Mouse (Mus musculus): ENCODE measurements around the gene Gm49383. TPM values are rescaled to one million over a fixed set of nuclear protein-coding genes. Genes with fewer than 3 reads are reported as not detected.

The Gm49383 gene
- polyA plus RNA-seq, 1 experiment from 2014 or later: 20.0 TPM

DNA sequence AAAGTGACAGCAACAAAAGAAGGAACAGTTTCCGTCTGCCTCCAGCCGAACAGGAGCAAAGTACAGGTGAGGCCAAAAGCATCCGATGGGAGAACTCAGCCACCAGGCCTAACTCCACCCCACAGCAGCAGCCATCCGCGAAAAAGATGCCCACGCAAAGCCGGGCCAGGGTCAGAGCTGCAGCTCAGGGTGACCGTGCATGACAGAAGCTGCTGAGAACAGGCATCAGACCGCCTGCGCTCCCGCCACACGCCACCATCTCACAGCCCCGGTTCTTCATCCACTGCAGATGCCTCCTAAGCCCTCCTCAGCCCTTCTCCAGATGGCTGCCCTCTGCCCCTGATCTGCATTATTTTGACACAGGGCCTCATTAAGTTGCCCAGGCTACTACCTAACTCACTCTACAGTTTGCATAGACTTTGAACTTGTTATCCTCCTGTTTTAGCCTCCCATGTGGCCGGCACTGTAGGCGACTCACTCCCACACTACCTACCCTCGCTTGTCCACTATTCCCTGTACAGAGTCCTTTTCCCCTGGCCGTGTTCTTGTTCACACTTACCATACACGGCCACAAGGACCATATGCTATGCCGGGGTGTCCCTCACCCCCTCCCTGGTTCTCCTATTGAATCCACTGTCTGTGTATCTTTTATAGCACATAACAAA lies 23.8 kb upstream of the Gm49383 start:
- Histone ChIP-seq H3K9ac (replicated peaks; ENCODE audit: low read depth, low read length) (no peak overlapping the region), H3K27ac (ENCODE audit: low read length) (no peak overlapping the region), H3K36me3 (ENCODE audit: control insufficient read depth, insufficient read depth) (no peaks in the 10 kb centered on the region), H3K4me3 (replicated peaks; ENCODE audit: low read length) (no peak overlapping the region), H3K9me3 (ENCODE audit: control insufficient read depth, low read length) (no peaks in the 10 kb centered on the region), H3K4me2 (ENCODE audit: low read length) (no peak overlapping the region), H3K27me3 (replicated peaks; ENCODE audit: control insufficient read depth, insufficient read depth, low read length) (no peaks in the 10 kb centered on the region), H3K4me1 (replicated peaks; ENCODE audit: control insufficient read depth, insufficient read depth, low read length) (peaks cover 1% of the 10 kb centered on the region)
- ATAC-seq: no peak
- 92% methylated on average over 19 of the region's 19 CpGs for WGBS

GRCm38 (mm10) chr12:69216587-69216986 lies 19.7 kb upstream of the Gm49383 start:
- Histone ChIP-seq H3K27me3 (replicated peaks; ENCODE audit: control insufficient read depth, insufficient read depth, low read length) (no peaks in the 10 kb centered on the region), H3K4me3 (replicated peaks; ENCODE audit: low read length) (no peak overlapping the region), H3K9me3 (ENCODE audit: control insufficient read depth, low read length) (no peaks in the 10 kb centered on the region), H3K4me1 (replicated peaks; ENCODE audit: control insufficient read depth, insufficient read depth, low read length) (peaks cover 7% of the 10 kb centered on the region), H3K4me2 (ENCODE audit: low read length) (no peak overlapping the region), H3K27ac (ENCODE audit: low read length) (no peak overlapping the region), H3K9ac (replicated peaks; ENCODE audit: low read depth, low read length) (no peak overlapping the region), H3K36me3 (ENCODE audit: control insufficient read depth, insufficient read depth) (no peaks in the 10 kb centered on the region)
- ATAC-seq: no peak
- WGBS: 91% methylated on average over 7 of the region's 7 CpGs

DNA sequence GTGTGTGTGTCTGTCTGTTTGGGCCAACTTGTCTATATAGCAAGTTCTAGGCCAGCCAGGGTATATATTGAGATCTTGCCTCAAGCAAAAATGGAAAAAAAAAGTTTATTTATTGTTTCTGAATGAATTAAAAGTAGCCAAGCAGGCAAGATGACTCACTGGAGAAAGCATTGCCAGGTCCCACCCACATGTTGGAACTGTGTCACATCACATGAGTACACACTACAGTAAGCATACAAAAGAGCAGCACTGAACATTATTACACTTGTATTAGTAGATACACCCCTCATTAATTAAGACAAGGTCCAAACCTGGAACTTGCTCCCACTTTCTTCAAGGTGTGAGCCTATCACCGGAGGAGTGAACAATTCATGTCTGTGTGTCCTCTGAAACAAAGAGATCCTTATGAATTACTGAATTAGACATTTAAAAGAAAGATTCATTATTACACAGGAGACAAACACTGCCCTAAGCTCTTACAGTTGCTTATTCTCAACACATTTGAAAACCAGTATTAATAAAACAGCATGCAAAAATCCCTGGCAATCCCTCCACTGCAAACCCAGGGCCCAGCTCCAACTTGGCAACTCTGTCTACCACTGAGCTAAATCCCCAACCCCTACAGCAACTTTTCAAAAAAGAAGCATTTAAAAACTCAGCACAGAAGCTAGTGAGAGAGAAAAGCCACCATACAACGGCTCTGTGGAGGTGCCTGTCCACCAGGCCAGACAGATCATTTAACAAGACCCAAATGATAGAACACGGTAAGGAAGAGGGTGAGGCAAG lies 18.3 kb upstream of the Gm49383 start:
- peak; percentile 60 for ATAC-seq

DNA sequence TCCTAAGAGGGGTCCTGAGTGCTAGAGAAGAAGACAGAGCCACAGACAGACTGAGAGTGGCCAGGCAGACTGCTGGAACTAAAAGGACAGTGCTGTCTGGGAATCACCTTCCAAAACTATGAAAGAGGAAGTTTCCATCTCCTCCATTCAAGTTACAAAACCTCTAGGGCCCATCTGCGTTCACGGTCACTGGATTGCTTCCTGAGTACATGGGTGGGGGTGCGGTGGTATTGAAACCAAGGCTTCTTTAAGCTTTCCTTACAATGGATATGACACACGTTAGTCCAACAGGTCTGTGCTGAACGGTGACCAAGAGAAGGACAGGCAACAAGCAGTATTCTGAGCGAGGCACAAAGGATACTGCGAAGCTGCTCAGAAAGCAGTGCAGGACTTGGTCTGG lies 17.5 kb upstream of the Gm49383 start:
- H3K27me3 ChIP-seq (replicated peaks; ENCODE audit: control insufficient read depth, insufficient read depth, low read length): no peaks in the 10 kb centered on the region

More for the DNA sequence above, 18.3 kb upstream of the Gm49383 start:
- Histone ChIP-seq H3K4me3 (replicated peaks; ENCODE audit: low read length) (no peak overlapping the region), H3K4me1 (replicated peaks; ENCODE audit: control insufficient read depth, insufficient read depth, low read length) (peaks cover 7% of the 10 kb centered on the region), H3K9ac (replicated peaks; ENCODE audit: low read depth, low read length) (no peak overlapping the region), H3K9me3 (ENCODE audit: control insufficient read depth, low read length) (no peaks in the 10 kb centered on the region), H3K4me2 (ENCODE audit: low read length) (no peak overlapping the region), H3K27me3 (replicated peaks; ENCODE audit: control insufficient read depth, insufficient read depth, low read length) (no peaks in the 10 kb centered on the region), H3K36me3 (ENCODE audit: control insufficient read depth, insufficient read depth) (no peaks in the 10 kb centered on the region), H3K27ac (ENCODE audit: low read length) (no peak overlapping the region)
- 61% methylated on average over 3 of the region's 3 CpGs for WGBS

GRCm38 (mm10) chr12:69213186-69213777 lies 16.4 kb upstream of the Gm49383 start:
- no peak overlapping the region for H3K9ac ChIP-seq (replicated peaks; ENCODE audit: low read depth, low read length)
- H3K9me3 ChIP-seq (ENCODE audit: control insufficient read depth, low read length): no peaks in the 10 kb centered on the region
- H3K4me3 ChIP-seq (replicated peaks; ENCODE audit: low read length): no peak overlapping the region
- H3K27ac ChIP-seq (ENCODE audit: low read length): no peak overlapping the region
- no peak overlapping the region for H3K4me2 ChIP-seq (ENCODE audit: low read length)
- no peak for ATAC-seq
- peaks cover 7% of the 10 kb centered on the region for H3K4me1 ChIP-seq (replicated peaks; ENCODE audit: control insufficient read depth, insufficient read depth, low read length)
- H3K27me3 ChIP-seq (replicated peaks; ENCODE audit: control insufficient read depth, insufficient read depth, low read length): no peaks in the 10 kb centered on the region
- H3K36me3 ChIP-seq (ENCODE audit: control insufficient read depth, insufficient read depth): no peaks in the 10 kb centered on the region
- 97% methylated on average over 13 of the region's 13 CpGs for WGBS

More for the DNA sequence above, 17.5 kb upstream of the Gm49383 start:
- Histone ChIP-seq H3K27ac (ENCODE audit: low read length) (no peak overlapping the region), H3K9me3 (ENCODE audit: control insufficient read depth, low read length) (no peaks in the 10 kb centered on the region), H3K4me1 (replicated peaks; ENCODE audit: control insufficient read depth, insufficient read depth, low read length) (peaks cover 7% of the 10 kb centered on the region), H3K36me3 (ENCODE audit: control insufficient read depth, insufficient read depth) (no peaks in the 10 kb centered on the region), H3K4me2 (ENCODE audit: low read length) (no peak overlapping the region), H3K4me3 (replicated peaks; ENCODE audit: low read length) (no peak overlapping the region), H3K9ac (replicated peaks; ENCODE audit: low read depth, low read length) (no peak overlapping the region)
- 94% methylated on average over 7 of the region's 7 CpGs for WGBS
- ATAC-seq: no peak; the same call in 1 of the 2 replicates

DNA sequence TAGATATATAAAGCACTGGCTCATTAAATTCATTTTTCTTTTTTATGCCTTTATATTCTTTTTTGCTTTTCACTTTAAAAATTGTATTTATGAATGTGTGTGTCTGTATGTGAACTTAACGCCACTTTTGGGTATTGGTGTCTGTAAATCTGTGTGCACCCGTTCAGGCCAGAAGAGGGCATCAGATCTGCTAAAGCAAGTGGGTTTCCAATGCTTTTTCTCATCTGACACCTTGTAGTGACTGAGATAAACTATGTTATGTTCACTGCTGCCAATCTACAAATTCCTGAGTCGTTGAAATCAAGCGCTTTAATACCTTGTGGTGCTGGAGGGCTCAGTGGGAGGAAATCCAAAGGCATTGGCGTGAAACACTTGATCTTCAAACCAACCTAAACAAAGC lies 14.2 kb upstream of the Gm49383 start:
- no peak overlapping the region for H3K9ac ChIP-seq (replicated peaks; ENCODE audit: low read depth, low read length)
- H3K9me3 ChIP-seq (ENCODE audit: control insufficient read depth, low read length): no peaks in the 10 kb centered on the region
- no peak for ATAC-seq
- H3K4me1 ChIP-seq (replicated peaks; ENCODE audit: control insufficient read depth, insufficient read depth, low read length): peaks cover 7% of the 10 kb centered on the region
- H3K4me3 ChIP-seq (replicated peaks; ENCODE audit: low read length): no peak overlapping the region
- WGBS: 82% methylated on average over 5 of the region's 5 CpGs
- H3K36me3 ChIP-seq (ENCODE audit: control insufficient read depth, insufficient read depth): no peaks in the 10 kb centered on the region
- no peaks in the 10 kb centered on the region for H3K27me3 ChIP-seq (replicated peaks; ENCODE audit: control insufficient read depth, insufficient read depth, low read length)
- no peak overlapping the region for H3K27ac ChIP-seq (ENCODE audit: low read length)
- no peak overlapping the region for H3K4me2 ChIP-seq (ENCODE audit: low read length)

- peaks cover 3% of the 10 kb centered on the region; the same call in 1 of the 2 replicates for H3K4me1 ChIP-seq (replicated peaks; ENCODE audit: control insufficient read depth, insufficient read depth, low read length)
These were observed 13.4 kb upstream of the Gm49383 start for GRCm38 (mm10) chr12:69210056-69210979.

DNA sequence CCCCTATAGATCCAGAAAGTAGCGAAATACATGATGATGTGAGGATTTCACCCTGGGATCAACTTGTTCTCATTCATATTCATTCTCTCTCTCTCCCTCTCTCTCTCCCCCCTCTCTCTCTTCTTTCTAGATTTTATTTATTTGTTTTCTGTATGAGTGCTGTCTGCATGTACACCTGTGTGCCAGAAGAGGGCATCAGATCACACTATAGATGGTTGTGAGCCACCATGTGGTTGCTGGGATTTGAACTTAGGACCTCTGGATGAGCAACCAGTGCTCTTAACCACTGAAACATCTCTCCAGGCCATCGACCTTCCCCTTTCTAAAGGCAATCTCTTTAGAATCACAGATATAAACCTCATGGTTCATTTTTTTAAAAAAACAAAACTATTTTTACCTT lies 11.6 kb upstream of the Gm49383 start:
- Histone ChIP-seq H3K4me3 (replicated peaks; ENCODE audit: low read length) (no peak overlapping the region), H3K27me3 (replicated peaks; ENCODE audit: control insufficient read depth, insufficient read depth, low read length) (no peaks in the 10 kb centered on the region), H3K9me3 (ENCODE audit: control insufficient read depth, low read length) (no peaks in the 10 kb centered on the region), H3K27ac (ENCODE audit: low read length) (no peak overlapping the region), H3K36me3 (ENCODE audit: control insufficient read depth, insufficient read depth) (no peaks in the 10 kb centered on the region), H3K9ac (replicated peaks; ENCODE audit: low read depth, low read length) (no peak overlapping the region), H3K4me1 (replicated peaks; ENCODE audit: control insufficient read depth, insufficient read depth, low read length) (peaks cover 3% of the 10 kb centered on the region; the same call in 1 of the 2 replicates), H3K4me2 (ENCODE audit: low read length) (no peak overlapping the region)
- no peak for ATAC-seq
- 92% methylated on average over 2 of the region's 2 CpGs for WGBS

More at GRCm38 (mm10) chr12:69210056-69210979, 13.4 kb upstream of the Gm49383 start:
- ATAC-seq: no peak
- no peak overlapping the region for H3K27ac ChIP-seq (ENCODE audit: low read length)
- no peak overlapping the region for H3K4me2 ChIP-seq (ENCODE audit: low read length)
- H3K36me3 ChIP-seq (ENCODE audit: control insufficient read depth, insufficient read depth): no peaks in the 10 kb centered on the region
- no peak overlapping the region for H3K4me3 ChIP-seq (replicated peaks; ENCODE audit: low read length)
- 85% methylated on average over 18 of the region's 18 CpGs for WGBS
- no peaks in the 10 kb centered on the region for H3K27me3 ChIP-seq (replicated peaks; ENCODE audit: control insufficient read depth, insufficient read depth, low read length)
- no peaks in the 10 kb centered on the region for H3K9me3 ChIP-seq (ENCODE audit: control insufficient read depth, low read length)
- no peak overlapping the region for H3K9ac ChIP-seq (replicated peaks; ENCODE audit: low read depth, low read length)
